Mouse (Mus musculus): ENCODE measurements at regions not wholly inside any gene's neighbourhood (a gene's known extent, or its start where the extent isn't known, plus 50 kb on each side); places are given as distances from the start of the nearest gene placed in this dataset.

DNA sequence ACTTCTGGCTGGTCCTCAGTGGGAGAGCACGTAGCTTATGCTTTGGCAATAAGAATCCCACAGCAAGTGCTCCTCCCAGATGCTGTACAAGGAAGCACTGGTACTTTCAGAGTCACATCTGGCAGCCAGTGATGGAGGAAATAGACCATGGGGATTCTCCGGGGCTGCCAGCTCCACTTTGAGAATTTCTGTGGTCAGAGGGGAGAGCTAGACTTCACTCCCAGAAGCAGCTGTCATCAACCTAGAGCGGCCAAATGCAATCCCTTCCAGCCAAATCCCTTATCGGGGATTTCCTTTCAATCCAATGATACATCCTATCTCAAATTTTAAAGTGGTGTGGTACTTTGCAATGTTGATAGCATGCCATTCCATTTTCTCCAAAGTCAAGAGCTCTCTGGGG, 1474.1 kb upstream of the Flrt2 start:
- 85% methylated on average over 4 of the region's 4 CpGs for WGBS
- H3K36me3 ChIP-seq (ENCODE audit: control insufficient read depth, insufficient read depth, low read length) = no peaks in the 10 kb centered on the region
- no peak overlapping the region for H3K9ac ChIP-seq (replicated peaks; ENCODE audit: low read depth, low read length)
- no peak overlapping the region for H3K4me2 ChIP-seq (replicated peaks; ENCODE audit: low read depth, low read length)
- ATAC-seq (ENCODE audit: insufficient number of reproducible peaks, insufficient read depth, low FRiP score, low read depth) = no peak
- no peak overlapping the region for H3K27ac ChIP-seq (ENCODE audit: low read length)
- H3K4me1 ChIP-seq (ENCODE audit: control insufficient read depth, insufficient read depth, low read length) = no peaks in the 10 kb centered on the region
- no peaks in the 10 kb centered on the region for H3K27me3 ChIP-seq (ENCODE audit: control insufficient read depth, insufficient read depth, low read length)
- H3K4me3 ChIP-seq (ENCODE audit: low read depth, low read length) = no peak overlapping the region
- no peaks in the 10 kb centered on the region for H3K9me3 ChIP-seq (ENCODE audit: control insufficient read depth, low read depth, low read length)

DNA sequence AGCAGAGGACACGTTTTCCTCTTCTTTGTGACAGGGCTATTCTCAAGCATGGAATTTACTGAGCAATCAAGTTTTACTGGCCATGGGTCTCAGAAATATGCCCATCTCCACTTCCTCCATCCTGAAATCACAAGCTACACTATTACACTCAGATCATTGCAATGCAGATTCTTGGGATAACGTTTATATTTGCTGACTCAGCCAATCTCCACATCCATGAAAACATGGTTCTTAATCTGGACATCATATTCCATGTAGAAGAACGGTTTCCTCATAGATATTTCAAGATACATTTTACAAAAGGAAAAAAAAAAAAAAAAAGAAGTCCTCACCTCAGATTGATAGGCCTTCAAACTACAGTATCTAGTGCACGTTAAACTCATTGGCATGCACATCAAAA, 1462.1 kb upstream of the Flrt2 start:
- Histone ChIP-seq H3K27ac (ENCODE audit: low read length) (no peak overlapping the region), H3K4me2 (replicated peaks; ENCODE audit: low read depth, low read length) (no peak overlapping the region), H3K9ac (replicated peaks; ENCODE audit: low read depth, low read length) (no peak overlapping the region), H3K4me3 (ENCODE audit: low read depth, low read length) (no peak overlapping the region), H3K27me3 (ENCODE audit: control insufficient read depth, insufficient read depth, low read length) (no peaks in the 10 kb centered on the region), H3K4me1 (ENCODE audit: control insufficient read depth, insufficient read depth, low read length) (no peaks in the 10 kb centered on the region), H3K9me3 (ENCODE audit: control insufficient read depth, low read depth, low read length) (no peaks in the 10 kb centered on the region), H3K36me3 (ENCODE audit: control insufficient read depth, insufficient read depth, low read length) (no peaks in the 10 kb centered on the region)
- ATAC-seq (ENCODE audit: insufficient number of reproducible peaks, insufficient read depth, low FRiP score, low read depth) = no peak
- 91% methylated on average over 4 of the region's 4 CpGs for WGBS

DNA sequence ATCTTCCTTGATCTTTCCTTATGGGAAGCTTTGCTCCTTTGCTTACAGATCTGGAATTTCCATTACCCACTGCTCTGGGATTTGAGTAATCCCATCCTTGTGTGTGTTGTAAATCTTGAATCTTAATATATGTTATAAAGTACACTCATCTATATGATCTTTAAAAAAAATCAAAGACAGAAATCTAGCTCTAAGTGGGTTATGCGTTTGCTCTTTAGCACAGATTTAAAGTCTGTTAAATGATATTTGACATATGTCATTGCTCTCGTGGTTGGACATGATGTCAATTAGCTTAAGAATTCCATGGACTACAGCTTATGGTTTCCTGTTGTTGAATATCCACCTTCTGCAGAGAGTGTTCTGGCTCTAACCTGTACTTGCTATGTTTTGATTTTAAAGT, 1446.7 kb upstream of the Flrt2 start:
- Histone ChIP-seq H3K27me3 (ENCODE audit: control insufficient read depth, insufficient read depth, low read length) (no peaks in the 10 kb centered on the region), H3K27ac (ENCODE audit: low read length) (no peak overlapping the region), H3K4me1 (ENCODE audit: control insufficient read depth, insufficient read depth, low read length) (no peaks in the 10 kb centered on the region), H3K36me3 (ENCODE audit: control insufficient read depth, insufficient read depth, low read length) (no peaks in the 10 kb centered on the region), H3K9me3 (ENCODE audit: control insufficient read depth, low read depth, low read length) (no peaks in the 10 kb centered on the region), H3K4me2 (replicated peaks; ENCODE audit: low read depth, low read length) (no peak overlapping the region), H3K4me3 (ENCODE audit: low read depth, low read length) (no peak overlapping the region), H3K9ac (replicated peaks; ENCODE audit: low read depth, low read length) (no peak overlapping the region)
- no peak for ATAC-seq (ENCODE audit: insufficient number of reproducible peaks, insufficient read depth, low FRiP score, low read depth)
- 38% methylated on average over 2 of the region's 2 CpGs for WGBS

GRCm38 (mm10) chr12:94247362-94247761, 1444.7 kb upstream of the Flrt2 start:
- no peaks in the 10 kb centered on the region for H3K27me3 ChIP-seq (ENCODE audit: control insufficient read depth, insufficient read depth, low read length)
- no peak overlapping the region for H3K4me3 ChIP-seq (ENCODE audit: low read depth, low read length)
- no peak overlapping the region for H3K4me2 ChIP-seq (replicated peaks; ENCODE audit: low read depth, low read length)
- H3K4me1 ChIP-seq (ENCODE audit: control insufficient read depth, insufficient read depth, low read length) = no peaks in the 10 kb centered on the region
- H3K9me3 ChIP-seq (ENCODE audit: control insufficient read depth, low read depth, low read length) = no peaks in the 10 kb centered on the region
- H3K9ac ChIP-seq (replicated peaks; ENCODE audit: low read depth, low read length) = no peak overlapping the region
- ATAC-seq (ENCODE audit: insufficient number of reproducible peaks, insufficient read depth, low FRiP score, low read depth) = no peak
- H3K27ac ChIP-seq (ENCODE audit: low read length) = no peak overlapping the region
- no peaks in the 10 kb centered on the region for H3K36me3 ChIP-seq (ENCODE audit: control insufficient read depth, insufficient read depth, low read length)

GRCm38 (mm10) chr12:94252957-94253633, 1438.9 kb upstream of the Flrt2 start:
- Histone ChIP-seq H3K36me3 (ENCODE audit: control insufficient read depth, insufficient read depth, low read length) (no peaks in the 10 kb centered on the region), H3K9ac (replicated peaks; ENCODE audit: low read depth, low read length) (no peak overlapping the region), H3K4me3 (ENCODE audit: low read depth, low read length) (no peak overlapping the region), H3K4me2 (replicated peaks; ENCODE audit: low read depth, low read length) (no peak overlapping the region), H3K4me1 (ENCODE audit: control insufficient read depth, insufficient read depth, low read length) (no peaks in the 10 kb centered on the region), H3K9me3 (ENCODE audit: control insufficient read depth, low read depth, low read length) (no peaks in the 10 kb centered on the region), H3K27ac (ENCODE audit: low read length) (no peak overlapping the region), H3K27me3 (ENCODE audit: control insufficient read depth, insufficient read depth, low read length) (no peaks in the 10 kb centered on the region)
- WGBS = 47% methylated on average over 8 of the region's 8 CpGs
- ATAC-seq (ENCODE audit: insufficient number of reproducible peaks, insufficient read depth, low FRiP score, low read depth) = no peak

GRCm38 (mm10) chr12:94280946-94281345, 1411.1 kb upstream of the Flrt2 start:
- Histone ChIP-seq H3K36me3 (ENCODE audit: control insufficient read depth, insufficient read depth, low read length) (no peaks in the 10 kb centered on the region), H3K9ac (replicated peaks; ENCODE audit: low read depth, low read length) (no peak overlapping the region), H3K4me3 (ENCODE audit: low read depth, low read length) (no peak overlapping the region), H3K27ac (ENCODE audit: low read length) (no peak overlapping the region), H3K27me3 (ENCODE audit: control insufficient read depth, insufficient read depth, low read length) (no peaks in the 10 kb centered on the region), H3K4me1 (ENCODE audit: control insufficient read depth, insufficient read depth, low read length) (no peaks in the 10 kb centered on the region), H3K9me3 (ENCODE audit: control insufficient read depth, low read depth, low read length) (no peaks in the 10 kb centered on the region), H3K4me2 (replicated peaks; ENCODE audit: low read depth, low read length) (no peak overlapping the region)
- ATAC-seq (ENCODE audit: insufficient number of reproducible peaks, insufficient read depth, low FRiP score, low read depth) = no peak
- 70% methylated on average over 2 of the region's 2 CpGs for WGBS

DNA sequence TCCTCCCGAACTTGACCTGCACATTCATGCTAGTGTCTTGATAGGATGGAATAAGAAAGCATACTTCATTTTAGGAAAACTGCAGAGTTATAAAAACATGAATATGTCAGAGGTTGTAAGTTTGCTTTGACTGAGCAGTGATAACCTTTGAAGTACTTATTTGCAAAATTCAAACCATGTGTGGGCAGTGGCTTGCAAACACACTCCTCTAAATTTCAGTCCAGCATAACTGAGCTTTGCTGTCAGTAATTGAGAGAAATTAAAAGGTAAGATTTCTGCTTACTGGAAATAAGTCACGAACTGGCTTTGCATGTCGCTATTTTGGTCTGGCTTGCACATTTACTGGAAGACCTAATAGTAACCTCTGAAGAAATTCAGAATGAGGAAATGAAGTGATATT, 1409.1 kb upstream of the Flrt2 start:
- Histone ChIP-seq H3K9me3 (ENCODE audit: control insufficient read depth, low read depth, low read length) (no peaks in the 10 kb centered on the region), H3K4me2 (replicated peaks; ENCODE audit: low read depth, low read length) (no peak overlapping the region), H3K27me3 (ENCODE audit: control insufficient read depth, insufficient read depth, low read length) (no peaks in the 10 kb centered on the region), H3K4me1 (ENCODE audit: control insufficient read depth, insufficient read depth, low read length) (no peaks in the 10 kb centered on the region), H3K9ac (replicated peaks; ENCODE audit: low read depth, low read length) (no peak overlapping the region), H3K36me3 (ENCODE audit: control insufficient read depth, insufficient read depth, low read length) (no peaks in the 10 kb centered on the region), H3K27ac (ENCODE audit: low read length) (no peak overlapping the region), H3K4me3 (ENCODE audit: low read depth, low read length) (no peak overlapping the region)
- WGBS = 89% methylated on average over 3 of the region's 3 CpGs
- ATAC-seq (ENCODE audit: insufficient number of reproducible peaks, insufficient read depth, low FRiP score, low read depth) = no peak

GRCm38 (mm10) chr12:94283572-94283971, 1408.5 kb upstream of the Flrt2 start:
- no peaks in the 10 kb centered on the region for H3K36me3 ChIP-seq (ENCODE audit: control insufficient read depth, insufficient read depth, low read length)
- 72% methylated on average over 3 of the region's 3 CpGs for WGBS
- H3K27me3 ChIP-seq (ENCODE audit: control insufficient read depth, insufficient read depth, low read length) = no peaks in the 10 kb centered on the region
- H3K9me3 ChIP-seq (ENCODE audit: control insufficient read depth, low read depth, low read length) = no peaks in the 10 kb centered on the region
- H3K4me1 ChIP-seq (ENCODE audit: control insufficient read depth, insufficient read depth, low read length) = no peaks in the 10 kb centered on the region
- no peak for ATAC-seq (ENCODE audit: insufficient number of reproducible peaks, insufficient read depth, low FRiP score, low read depth)
- no peak overlapping the region for H3K4me3 ChIP-seq (ENCODE audit: low read depth, low read length)
- H3K4me2 ChIP-seq (replicated peaks; ENCODE audit: low read depth, low read length) = no peak overlapping the region
- no peak overlapping the region for H3K27ac ChIP-seq (ENCODE audit: low read length)
- no peak overlapping the region for H3K9ac ChIP-seq (replicated peaks; ENCODE audit: low read depth, low read length)

- no peak overlapping the region for H3K27ac ChIP-seq (ENCODE audit: low read length)
- H3K4me1 ChIP-seq (ENCODE audit: control insufficient read depth, insufficient read depth, low read length) = no peaks in the 10 kb centered on the region
- H3K9me3 ChIP-seq (ENCODE audit: control insufficient read depth, low read depth, low read length) = no peaks in the 10 kb centered on the region
- 84% methylated on average over 5 of the region's 5 CpGs for WGBS
- no peak overlapping the region for H3K9ac ChIP-seq (replicated peaks; ENCODE audit: low read depth, low read length)
- no peaks in the 10 kb centered on the region for H3K27me3 ChIP-seq (ENCODE audit: control insufficient read depth, insufficient read depth, low read length)
- no peak overlapping the region for H3K4me3 ChIP-seq (ENCODE audit: low read depth, low read length)
- no peak overlapping the region for H3K4me2 ChIP-seq (replicated peaks; ENCODE audit: low read depth, low read length)
- H3K36me3 ChIP-seq (ENCODE audit: control insufficient read depth, insufficient read depth, low read length) = no peaks in the 10 kb centered on the region
- no peak for ATAC-seq (ENCODE audit: insufficient number of reproducible peaks, insufficient read depth, low FRiP score, low read depth)
These were observed 1394.2 kb upstream of the Flrt2 start for GRCm38 (mm10) chr12:94297864-94298263.

Data from stomach, embryonic 14.5 days (tissue).